Mouse (Mus musculus) cerebellum, postnatal 36 days (tissue): ENCODE results near the gene Lrrtm3.

Experiments
- DNase-seq, 2 experiments: peaks; one replicate each; pipeline ENCODE4 v3.0.0; 2021 to 2022; ENCODE audit warnings: mixed read lengths in 2 of 2

Gene Lrrtm3

DNA sequence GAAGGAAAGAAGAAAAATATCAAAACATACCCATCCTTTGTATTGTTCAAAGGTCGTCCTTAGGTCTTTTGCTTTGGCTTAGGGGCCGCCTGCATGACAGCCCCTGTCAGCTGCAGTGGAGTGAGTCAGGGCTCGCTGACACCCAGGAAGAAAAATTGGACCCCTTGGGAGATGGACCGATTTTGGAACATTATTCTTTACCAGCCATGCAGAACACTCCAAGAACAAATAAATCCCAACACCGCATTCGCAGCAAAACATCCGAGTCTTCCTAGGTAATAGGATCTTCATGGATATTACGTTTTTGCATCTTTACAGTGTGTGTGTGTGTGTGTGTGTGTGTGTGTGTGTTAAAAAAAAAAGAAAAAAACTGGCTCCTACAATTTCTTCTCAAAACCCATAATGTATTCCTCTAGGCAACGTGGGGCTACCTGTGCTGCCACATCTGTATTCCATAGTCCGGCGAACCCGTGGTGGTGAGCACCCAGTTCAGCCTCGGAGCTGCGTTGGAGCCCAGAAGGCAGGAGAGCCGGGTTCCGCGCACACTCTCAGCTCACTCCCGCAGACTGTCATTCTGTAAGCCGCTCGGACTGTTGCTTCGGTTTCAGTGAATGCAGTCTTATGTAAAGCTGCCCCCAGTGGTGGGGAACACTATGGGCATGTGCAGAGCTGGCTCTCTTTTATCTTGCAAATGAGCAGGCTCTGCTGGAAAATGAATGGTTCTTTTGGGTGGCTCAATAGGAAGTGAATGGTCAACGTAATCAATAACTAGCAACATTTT, at the start of gene Lrrtm3:
Gene Lrrtm3, minus strand, starts transcription at position 598 of the 781 bp plus-strand sequence.
- peak; percentile 88 to 93 for DNase-seq

DNA sequence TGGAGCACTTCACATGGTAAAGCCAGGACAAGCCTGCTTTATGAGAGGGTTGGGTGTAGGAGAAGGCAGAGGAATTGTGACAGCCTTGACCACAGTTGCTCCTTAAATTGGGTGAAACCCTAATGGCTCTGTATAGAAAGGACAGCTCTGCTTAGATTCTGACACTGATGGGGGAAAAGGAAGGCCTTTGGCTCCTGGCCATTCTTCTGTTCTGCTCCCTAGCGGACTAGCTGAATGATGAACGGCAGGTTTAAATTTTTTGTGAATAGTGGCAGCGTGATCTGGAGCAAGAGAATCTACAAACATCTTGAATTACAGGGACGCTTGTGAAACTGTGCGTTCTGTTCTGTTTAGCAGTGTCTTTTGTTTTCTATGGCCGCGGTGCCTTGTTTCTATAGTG, 45.4 kb upstream of the Lrrtm3 start:
- no peak for DNase-seq

- DNase-seq = peak in 1 of 2 experiments; percentile 19
These were observed 43.4 kb upstream of the Lrrtm3 start for GRCm38 (mm10) chr10:64133461-64133860.

- DNase-seq = peak; percentile 80 to 83
These were observed 40.5 kb upstream of the Lrrtm3 start for GRCm38 (mm10) chr10:64130397-64131150.

- peak; percentile 44 to 64 for DNase-seq
These were observed 28.8 kb upstream of the Lrrtm3 start for GRCm38 (mm10) chr10:64118833-64119232.

DNA sequence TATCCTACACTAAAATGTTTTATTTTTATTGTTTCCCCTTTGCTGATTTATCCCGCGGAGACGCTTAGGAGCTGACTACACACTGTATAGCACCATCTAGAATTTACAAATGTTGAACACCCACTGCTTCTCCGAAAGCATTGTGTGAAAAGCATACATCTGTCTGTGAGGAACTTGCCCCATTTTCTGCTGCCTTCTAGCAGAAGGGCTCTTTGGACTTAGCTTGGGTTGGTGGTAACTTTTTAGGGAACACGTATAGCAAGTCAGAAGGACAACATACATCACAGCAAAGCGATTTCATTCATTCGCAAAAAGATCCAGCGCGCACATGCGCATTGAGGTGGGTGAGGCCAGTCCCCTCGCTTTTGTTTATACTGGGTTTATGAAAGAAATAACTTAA, 25.2 kb upstream of the Lrrtm3 start:
- DNase-seq = no peak

DNA sequence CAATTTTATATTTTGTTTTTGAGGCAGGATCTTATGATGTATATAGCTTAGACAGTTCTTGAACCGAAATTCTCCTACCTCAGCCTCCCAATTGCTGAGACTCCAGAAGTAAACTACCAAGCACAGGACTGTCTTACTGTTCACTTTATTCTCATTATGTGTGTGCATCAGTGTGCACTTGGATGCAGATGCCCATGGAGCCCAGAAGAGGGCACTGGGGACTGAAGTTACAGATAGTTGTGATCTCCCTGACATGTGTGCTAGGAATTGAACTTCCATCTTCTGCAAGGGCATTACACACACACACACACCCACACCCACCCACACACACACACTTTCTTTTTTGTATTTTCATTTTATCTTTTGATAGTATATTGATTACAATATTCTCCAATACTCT, 6.5 kb upstream of the Lrrtm3 start:
- no peak for DNase-seq

- DNase-seq = peak in 1 of 2 experiments; percentile 5
These were observed 1.2 kb downstream of the Lrrtm3 start for GRCm38 (mm10) chr10:64088774-64089460.

- peak; percentile 56 to 72 for DNase-seq
These were observed 1.9 kb downstream of the Lrrtm3 start for GRCm38 (mm10) chr10:64087936-64088773.

DNA sequence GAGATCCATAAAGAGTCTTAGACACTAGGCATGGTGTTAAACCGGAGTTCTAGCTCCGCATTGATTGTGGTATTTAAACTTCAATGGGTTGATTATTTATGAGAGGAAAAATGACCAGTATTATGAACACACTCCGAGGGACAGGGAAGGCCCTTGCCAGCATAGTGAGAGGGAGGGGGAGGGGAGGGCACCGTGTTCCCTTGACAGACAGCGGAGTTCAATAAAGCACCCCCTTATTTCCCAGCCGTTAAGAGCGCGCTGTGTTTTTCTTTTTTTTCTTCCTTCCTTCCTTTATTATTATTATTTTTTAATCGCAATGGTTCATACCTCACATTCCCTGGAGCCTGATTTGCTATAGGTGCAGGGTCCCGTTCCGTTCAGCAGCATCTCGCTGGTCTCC, 2.6 kb downstream of the Lrrtm3 start:
- peak; percentile 48 to 53 for DNase-seq

DNA sequence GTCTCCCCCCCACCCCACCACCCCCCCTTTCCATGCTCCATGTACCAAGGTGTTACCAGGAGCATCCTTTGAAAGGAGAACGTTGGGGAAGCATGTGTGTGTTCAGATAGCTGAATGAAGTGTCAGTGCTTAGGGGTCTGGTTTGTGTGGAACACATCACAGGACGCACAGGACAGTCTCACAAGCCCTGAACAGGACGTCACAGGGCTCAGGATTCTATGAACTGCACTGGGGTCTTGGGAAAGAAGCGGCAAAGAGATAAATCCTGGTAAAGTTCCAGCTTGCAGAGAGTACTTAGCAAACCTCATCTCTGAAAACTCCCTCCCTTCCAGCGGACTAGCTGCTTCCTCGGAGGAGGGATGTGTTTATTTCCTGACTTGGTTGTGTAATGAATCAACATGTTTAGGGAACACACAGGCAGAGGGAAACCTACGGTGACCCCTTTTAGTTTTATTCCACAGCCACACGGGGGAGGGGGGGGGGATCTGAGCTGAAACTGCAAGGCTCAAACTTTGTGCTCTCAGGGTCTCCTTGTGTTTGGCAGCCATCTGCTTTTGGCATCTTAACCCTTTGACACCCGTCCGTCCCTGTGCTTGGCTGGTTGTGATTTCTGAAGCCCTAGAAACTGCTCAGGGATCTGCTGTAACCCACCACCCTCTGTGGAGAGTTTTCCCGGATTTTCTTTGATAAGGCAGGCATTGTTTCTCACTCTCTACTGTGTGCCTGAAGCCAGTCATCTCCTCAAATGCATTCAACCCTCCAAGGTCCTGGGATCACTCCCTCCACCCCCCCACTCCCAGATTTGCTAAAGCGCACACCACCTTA, 3.3 kb downstream of the Lrrtm3 start:
- peak; percentile 22 to 58 for DNase-seq

- DNase-seq = peak; percentile 16 to 49
These were observed 3.9 kb downstream of the Lrrtm3 start for GRCm38 (mm10) chr10:64086183-64086566.

DNA sequence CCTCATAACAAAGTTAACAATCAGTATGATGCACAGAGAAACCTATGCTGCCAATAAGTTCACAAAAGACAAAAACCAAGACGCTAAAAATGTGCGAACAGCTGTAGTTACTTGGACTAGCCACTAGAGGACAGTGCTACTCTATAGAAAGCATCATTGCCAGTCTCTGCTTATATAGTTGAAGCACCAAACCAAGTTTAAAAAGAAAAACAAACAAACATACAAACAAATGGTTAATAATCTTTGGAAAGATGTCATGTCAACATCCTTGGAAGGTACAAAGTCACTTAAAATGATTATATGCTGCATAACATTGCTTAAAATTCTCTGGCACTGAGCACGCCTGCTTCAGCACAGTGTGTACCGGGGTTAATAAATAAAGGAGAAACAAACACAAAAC, 5.6 kb downstream of the Lrrtm3 start:
- peak in 1 of 2 experiments; percentile 56 for DNase-seq

- peak; percentile 28 to 42 for DNase-seq
These were observed 6.3 kb downstream of the Lrrtm3 start for GRCm38 (mm10) chr10:64083813-64084212.

GRCm38 (mm10) chr10:64082345-64082744, 7.7 kb downstream of the Lrrtm3 start:
- DNase-seq = peak in 1 of 2 experiments; percentile 23

DNA sequence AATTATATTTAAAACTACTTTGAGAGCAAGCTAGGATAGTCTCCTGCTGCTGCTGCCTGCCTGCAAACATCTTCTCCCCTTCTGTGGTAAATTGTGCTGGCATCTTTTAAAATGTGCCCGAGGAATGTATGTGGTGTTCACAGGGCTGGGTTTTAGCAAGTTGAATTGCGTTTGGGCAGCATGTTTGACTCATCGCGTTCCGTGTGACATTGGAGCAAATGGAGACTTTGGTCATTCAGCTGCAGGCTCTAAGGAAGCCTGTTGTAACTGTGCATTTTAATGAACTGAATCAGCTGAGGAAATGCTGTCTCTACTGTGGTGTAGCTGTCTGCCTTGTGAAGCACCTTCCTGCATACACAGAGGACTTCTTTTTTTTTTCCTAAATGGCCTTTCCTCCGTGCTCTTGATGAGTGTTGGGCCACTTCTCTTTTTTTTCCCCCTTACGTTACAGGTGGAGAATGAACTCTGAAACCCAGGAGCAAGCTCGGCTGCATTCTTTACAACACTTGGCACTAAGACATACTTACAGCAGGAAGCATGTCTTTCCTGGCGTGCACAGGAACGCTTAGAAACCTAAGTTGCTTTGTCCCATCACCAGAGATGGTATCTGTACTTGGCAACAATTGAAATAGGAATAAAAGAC, 13.5 kb downstream of the Lrrtm3 start:
- DNase-seq = no peak

DNA sequence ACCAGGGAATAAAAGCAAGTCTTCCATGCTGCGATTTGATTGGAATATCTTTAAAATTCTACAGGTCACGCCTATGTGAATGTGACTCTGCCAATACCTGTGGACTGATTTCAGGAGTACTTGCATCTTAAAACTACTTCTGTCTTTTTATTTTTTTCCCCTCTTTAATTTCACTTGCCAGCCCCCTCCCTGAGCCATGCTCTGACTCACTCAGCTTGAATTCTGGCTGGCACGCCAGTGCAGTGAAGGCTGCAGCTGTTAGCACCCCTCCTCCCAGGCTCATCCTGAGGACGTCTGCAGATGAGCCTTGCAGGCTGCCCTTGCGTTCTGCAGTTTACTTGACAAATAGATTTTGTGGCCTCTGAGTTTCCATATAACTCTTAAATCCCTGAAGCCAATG, 14.1 kb downstream of the Lrrtm3 start:
- peak; percentile 49 to 50 for DNase-seq

GRCm38 (mm10) chr10:64063704-64064103, 26.4 kb downstream of the Lrrtm3 start:
- no peak for DNase-seq

GRCm38 (mm10) chr10:64049946-64050345, 40.1 kb downstream of the Lrrtm3 start:
- no peak for DNase-seq

DNA sequence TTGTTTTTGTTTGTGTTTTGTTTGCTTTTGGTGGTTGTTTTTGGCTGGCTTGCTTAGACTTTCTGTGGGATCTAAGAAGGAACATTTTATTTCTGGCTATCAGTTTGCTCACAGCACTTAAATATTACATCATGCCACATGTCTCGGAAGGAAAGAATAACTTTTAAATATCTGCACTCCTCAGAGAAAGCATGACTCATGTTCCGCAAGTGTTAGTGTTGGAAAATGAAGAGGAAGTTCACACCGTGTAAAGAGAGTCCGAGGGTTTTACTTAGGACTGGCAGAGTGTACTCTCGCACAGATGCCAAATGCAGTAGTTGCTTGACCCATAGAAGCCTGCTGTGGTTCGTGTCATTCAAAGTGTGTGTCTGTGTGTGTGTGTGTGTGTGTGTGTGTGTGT, 40.9 kb downstream of the Lrrtm3 start:
- DNase-seq = no peak

- peak; percentile 79 to 82 for DNase-seq
These were observed 48.2 kb downstream of the Lrrtm3 start for GRCm38 (mm10) chr10:64041892-64042291.
